Mouse (Mus musculus): Measurements from ENCODE around the gene Vmn1r172.
"Not testable (repeated sequence)": the region's sequence is repeated elsewhere in the genome, so short reads cannot be mapped to it uniquely, and the experiment has no call there.

The Vmn1r172 gene

GRCm38 (mm10) chr7:23658016-23658415 lies at the start of gene Vmn1r172:
TSS of gene Vmn1r172 (plus strand) at chr7:23658316.
- DNase-seq (ENCODE audit: low spot score in 2 of 2) = no peak

GRCm38 (mm10) chr7:23630422-23630821 lies 27.7 kb upstream of the Vmn1r172 start, which contains the start of gene Vmn1r171:
TSS of gene Vmn1r171 (plus strand) at chr7:23630722.
- no peak for DNase-seq (ENCODE audit: low spot score in 2 of 2)

DNA sequence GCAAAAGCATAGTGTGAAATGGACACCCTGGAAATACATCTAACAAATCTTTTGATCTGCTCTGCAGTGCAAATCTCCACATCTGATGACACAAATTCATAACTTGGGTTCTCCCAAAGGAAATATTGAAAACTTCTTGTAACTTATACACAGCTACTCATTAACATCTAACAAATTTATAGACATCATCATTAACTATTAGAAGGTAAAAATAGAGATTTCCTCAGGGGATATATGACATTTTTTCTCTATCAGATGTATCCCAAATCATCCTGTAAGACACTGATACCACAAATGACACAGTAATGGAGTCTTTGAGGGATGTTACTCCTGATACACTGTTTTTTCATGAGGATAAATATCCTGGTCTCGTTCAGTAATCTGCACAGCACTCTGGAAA lies 42.3 kb downstream of the Vmn1r172 start, which contains the start of gene Vmn1r173:
Gene Vmn1r173, plus strand, starts transcription at position 301 of the 400 bp plus-strand sequence.
- DNase-seq (ENCODE audit: low spot score in 2 of 2) = not testable (repeated sequence)
